Mouse (Mus musculus) lung, postnatal 0 days (tissue): ENCODE measurements at regions not wholly inside any gene's neighbourhood (a gene's known extent, or its start where the extent isn't known, plus 50 kb on each side); places are given as distances from the start of the nearest gene placed in this dataset.
A peak's percentile ranks its signal among the peaks of the same experiment; 100 is the strongest.

Source experiments
- ATAC-seq: fragments of 200-750 bp; cut with Nextera tagmentation; 2 replicates; pipeline ENCODE4 v1.8.0; 2017; ENCODE audit warnings: moderate library complexity
- DNase-seq: peaks from one replicate; pipeline ENCODE4 v3.0.0-alpha.2; 2016; ENCODE audit warnings: low spot score
- H3K27ac ChIP-seq: fragments of 300-500 bp; sonication (generic); 2 replicates; pipeline ENCODE4 v1.5.1; 2014; ENCODE audit warnings: antibody characterized with exemption, mild to moderate bottlenecking, low read length, mixed read lengths
- H3K27me3 ChIP-seq: fragments of 300-500 bp; sonication (generic); replicated peaks from 2 replicates; pipeline ENCODE4 v1.6.1; 2014; ENCODE audit warnings: low read length, mixed read lengths; ENCODE audit not compliant: insufficient read depth
- H3K36me3 ChIP-seq: fragments of 300-500 bp; sonication (generic); 2 replicates; pipeline ENCODE4 v1.6.1; 2014; ENCODE audit warnings: low read length, mixed read lengths; ENCODE audit not compliant: insufficient read depth
- H3K4me1 ChIP-seq: fragments of 300-500 bp; sonication (generic); 2 replicates; pipeline ENCODE4 v1.6.1; 2014; ENCODE audit warnings: antibody characterized with exemption, low read depth, low read length, mixed read lengths; ENCODE audit not compliant: insufficient read depth
- H3K4me2 ChIP-seq: fragments of 300-500 bp; sonication (generic); replicated peaks from 2 replicates; pipeline ENCODE4 v1.6.1; 2014; ENCODE audit warnings: low read depth, mild to moderate bottlenecking, low read length, moderate library complexity, mixed read lengths
- H3K4me3 ChIP-seq: fragments of 300-500 bp; sonication (generic); 2 replicates; pipeline ENCODE4 v1.5.1; 2014; ENCODE audit warnings: low read depth, low read length
- H3K9ac ChIP-seq: fragments of 300-500 bp; sonication (generic); replicated peaks from 2 replicates; pipeline ENCODE4 v1.6.1; 2014; ENCODE audit warnings: low read depth, mild to moderate bottlenecking
- H3K9me3 ChIP-seq: fragments of 300-500 bp; sonication (generic); 2 replicates; pipeline ENCODE4 v1.6.1; 2016; ENCODE audit warnings: low read length, mixed read lengths
- CTCF ChIP-seq: IDR thresholded peaks from 2 replicates; pipeline ENCODE4 v1.5.1; 2016; ENCODE audit warnings: antibody characterized with exemption, mild to moderate bottlenecking
- EP300 ChIP-seq: IDR thresholded peaks from 2 replicates; pipeline ENCODE4 v1.6.1; 2016; ENCODE audit warnings: antibody characterized with exemption, mild to moderate bottlenecking, control low read depth
- WGBS: fragments of 180-500 bp; shearing (Covaris S2); extraction: QIAGEN DNeasy Blood & Tissue Kit; methylation state at CpG from one replicate; pipeline ENCODE4 v1.1.7; 2014; 5-methylcytosine and 5-hydroxymethylcytosine counted together

GRCm38 (mm10) chr12:54335509-54335908 lies 131.8 kb upstream of the Egln3 start:
- H3K4me3 ChIP-seq, result no peak overlapping the region
- H3K4me2 ChIP-seq, result no peak overlapping the region
- TF ChIP-seq EP300 (no peak), CTCF (no peak)
- H3K9me3 ChIP-seq, result no peaks in the 10 kb centered on the region
- H3K36me3 ChIP-seq, result no peaks in the 10 kb centered on the region
- DNase-seq (no peak), ATAC-seq (no peak)
- 50% methylated on average over 2 of the region's 2 CpGs for WGBS
- H3K9ac ChIP-seq, result no peak overlapping the region
- no peaks in the 10 kb centered on the region for H3K27me3 ChIP-seq
- H3K4me1 ChIP-seq, result no peaks in the 10 kb centered on the region
- H3K27ac ChIP-seq, result no peak overlapping the region

GRCm38 (mm10) chr12:54334491-54335132 lies 131.0 kb upstream of the Egln3 start:
- ATAC-seq (no peak), DNase-seq (peak; percentile 25)
- Histone ChIP-seq H3K4me3 (no peak overlapping the region), H3K4me1 (no peaks in the 10 kb centered on the region), H3K9ac (no peak overlapping the region), H3K4me2 (no peak overlapping the region), H3K27ac (no peak overlapping the region), H3K9me3 (no peaks in the 10 kb centered on the region), H3K36me3 (no peaks in the 10 kb centered on the region), H3K27me3 (no peaks in the 10 kb centered on the region)
- 30% methylated on average over 9 of the region's 9 CpGs for WGBS
- no peak for TF ChIP-seq CTCF

GRCm38 (mm10) chr12:54333632-54334321 lies 130.1 kb upstream of the Egln3 start:
- Histone ChIP-seq H3K36me3 (no peaks in the 10 kb centered on the region), H3K4me3 (no peak overlapping the region), H3K4me2 (no peak overlapping the region), H3K9ac (no peak overlapping the region), H3K9me3 (no peaks in the 10 kb centered on the region), H3K27me3 (no peaks in the 10 kb centered on the region), H3K4me1 (no peaks in the 10 kb centered on the region), H3K27ac (no peak overlapping the region)
- ATAC-seq, result no peak
- TF ChIP-seq CTCF (no peak), EP300 (no peak)
- 86% methylated on average over 14 of the region's 14 CpGs for WGBS
- peak; percentile 10 for DNase-seq

GRCm38 (mm10) chr12:54327483-54327882 lies 123.8 kb upstream of the Egln3 start:
- WGBS, result 57% methylated on average over 1 of the region's 1 CpGs
- H3K36me3 ChIP-seq, result no peaks in the 10 kb centered on the region
- TF ChIP-seq EP300 (no peak), CTCF (no peak)

GRCm38 (mm10) chr12:54326571-54326970 lies 122.9 kb upstream of the Egln3 start:
- Histone ChIP-seq H3K9ac (no peak overlapping the region), H3K4me2 (no peak overlapping the region), H3K36me3 (no peaks in the 10 kb centered on the region), H3K9me3 (no peaks in the 10 kb centered on the region), H3K4me3 (no peak overlapping the region), H3K27me3 (no peaks in the 10 kb centered on the region), H3K27ac (no peak overlapping the region), H3K4me1 (no peaks in the 10 kb centered on the region; the same call in 1 of the 2 replicates)
- DNase-seq, result no peak
- ATAC-seq, result no peak
- WGBS, result 82% methylated on average over 7 of the region's 7 CpGs
- no peak for TF ChIP-seq EP300
- no peak for TF ChIP-seq CTCF

More at GRCm38 (mm10) chr12:54327483-54327882, 123.8 kb upstream of the Egln3 start:
- Histone ChIP-seq H3K4me3 (no peak overlapping the region), H3K9ac (no peak overlapping the region), H3K4me2 (no peak overlapping the region), H3K27me3 (no peaks in the 10 kb centered on the region), H3K9me3 (no peaks in the 10 kb centered on the region), H3K4me1 (no peaks in the 10 kb centered on the region; the same call in 1 of the 2 replicates), H3K27ac (no peak overlapping the region)
- no peak for ATAC-seq
- no peak for DNase-seq

GRCm38 (mm10) chr12:54320533-54320932 lies 116.9 kb upstream of the Egln3 start:
- 96% methylated on average over 5 of the region's 5 CpGs for WGBS
- Histone ChIP-seq H3K36me3 (no peaks in the 10 kb centered on the region), H3K4me2 (no peak overlapping the region), H3K9me3 (no peaks in the 10 kb centered on the region), H3K4me1 (peaks cover 7% of the 10 kb centered on the region; the same call in 1 of the 2 replicates), H3K9ac (no peak overlapping the region), H3K27me3 (no peaks in the 10 kb centered on the region), H3K27ac (no peak overlapping the region), H3K4me3 (no peak overlapping the region)
- ATAC-seq (no peak), DNase-seq (no peak)
- TF ChIP-seq EP300, result no peak
- peak; percentile 23; the same call in 1 of the 2 replicates for TF ChIP-seq CTCF
